8 mouse cellular contexts compared by ENCODE assay signal in the genomic region with DNA sequence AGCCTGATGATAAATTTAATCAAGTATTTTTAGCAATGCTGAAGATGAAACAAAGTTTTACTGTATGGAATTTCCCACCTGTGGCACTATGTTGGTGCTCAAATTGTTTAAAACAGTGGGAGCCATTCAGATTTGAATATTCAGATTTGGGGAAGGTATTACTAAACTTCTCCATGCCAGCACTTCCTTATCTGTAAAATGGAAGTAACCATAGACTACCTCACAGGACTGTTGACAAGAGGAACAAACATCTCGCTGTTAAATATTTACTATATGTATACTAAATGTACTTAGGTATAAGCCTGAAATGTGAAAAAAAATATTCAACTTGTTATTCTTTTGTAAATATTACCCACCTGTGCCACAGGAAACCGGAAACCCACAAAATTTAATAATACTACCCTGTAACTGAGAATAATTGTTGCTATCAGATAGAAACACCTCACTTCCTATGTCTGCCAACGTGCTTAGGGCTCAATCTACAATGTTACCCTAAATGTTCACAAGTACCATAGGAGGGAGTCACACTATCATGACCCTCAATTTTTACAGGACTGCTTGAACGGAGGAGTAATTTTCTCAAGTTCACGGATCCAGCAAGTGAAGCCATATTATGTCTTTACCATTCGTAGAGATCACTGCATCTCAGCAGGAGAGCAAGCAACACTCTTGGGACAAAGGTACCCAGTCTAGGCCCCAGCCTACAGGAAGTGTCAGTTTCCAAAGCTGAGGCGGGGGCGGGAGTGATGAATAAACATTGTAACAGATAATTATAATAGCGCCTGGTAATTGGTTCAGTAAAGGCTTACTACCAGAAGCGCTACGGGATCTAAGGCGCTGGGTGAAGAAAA. TPM values are rescaled to one million over a fixed set of nuclear protein-coding genes. Genes with fewer than 3 reads are reported as not detected.
DNase-seq lines count a peak whose midpoint lies in the region; ATAC-seq and TF ChIP-seq lines count a peak whose summit lies in the region.

No protein-coding gene starts in this region.

- TF ChIP-seq CTCF in lung, embryonic 14.5 days (IDR thresholded peaks at IDR 0.05; ENCODE audit: low read depth) = no peak

- H3K4me3 ChIP-seq in lung, embryonic 14.5 days (ENCODE audit: low read depth, low read length) = peak overlapping the region; percentile 85
- peak overlapping the region; percentile 88 for H3K4me3 ChIP-seq in embryonic facial prominence, embryonic 14.5 days (ENCODE audit: low read depth, low read length)
- H3K4me3 ChIP-seq in limb, embryonic 10.5 days = peak overlapping the region; percentile 86
- H3K4me3 ChIP-seq in neural tube, embryonic 14.5 days (ENCODE audit: low read depth, low read length) = peak overlapping the region; percentile 89

- WGBS in lung, embryonic 14.5 days = 11% methylated on average over 12 of the region's 12 CpGs
- WGBS in embryonic facial prominence, embryonic 14.5 days = 12% methylated on average over 12 of the region's 12 CpGs
- 18% methylated on average over 12 of the region's 12 CpGs for WGBS in limb, embryonic 10.5 days
- 16% methylated on average over 12 of the region's 12 CpGs for WGBS in neural tube, embryonic 14.5 days

- peak overlapping the region; percentile 81 for H3K9ac ChIP-seq in lung, embryonic 14.5 days
- H3K9ac ChIP-seq in embryonic facial prominence, embryonic 14.5 days (ENCODE audit: low read depth, low read length) = peak overlapping the region; percentile 82
- H3K9ac ChIP-seq in neural tube, embryonic 14.5 days (replicated peaks; ENCODE audit: low read depth, low read length) = peak overlapping the region; percentile 70

- no peaks in the 10 kb centered on the region for H3K9me3 ChIP-seq in lung, embryonic 14.5 days (ENCODE audit: low read depth, low read length)
- H3K9me3 ChIP-seq in embryonic facial prominence, embryonic 14.5 days (ENCODE audit: control insufficient read depth, low read length) = no peaks in the 10 kb centered on the region
- no peaks in the 10 kb centered on the region for H3K9me3 ChIP-seq in limb, embryonic 10.5 days (replicated peaks)
- no peaks in the 10 kb centered on the region for H3K9me3 ChIP-seq in neural tube, embryonic 14.5 days (ENCODE audit: control insufficient read depth, low read length)

- peak overlapping the region; percentile 79 for H3K27ac ChIP-seq in lung, embryonic 14.5 days (ENCODE audit: low read depth)
- H3K27ac ChIP-seq in embryonic facial prominence, embryonic 14.5 days (replicated peaks; ENCODE audit: low read depth, low read length) = no peak overlapping the region
- H3K27ac ChIP-seq in limb, embryonic 10.5 days = peak overlapping the region; percentile 86; the same call in 1 of the 2 replicates
- peak overlapping the region; percentile 62 for H3K27ac ChIP-seq in neural tube, embryonic 14.5 days (ENCODE audit: low read depth, low read length)

- DNase-seq in lung, embryonic 14.5 days = no peak
- no peak for DNase-seq in lung, postnatal 10 days
- DNase-seq in embryonic facial prominence, embryonic 14.5 days (ENCODE audit: low spot score) = no peak
- no peak for DNase-seq in limb, embryonic 10.5 days (ENCODE audit: low spot score)
- no peak for DNase-seq in Muller cell, postnatal 12 days (ENCODE audit: inconsistent ontology term)
- no peak for DNase-seq in thymus, postnatal 36 days
- DNase-seq in kidney, adult 18-20 months = no peak

- H3K4me1 ChIP-seq in lung, embryonic 14.5 days (ENCODE audit: insufficient read depth) = peaks cover 4% of the 10 kb centered on the region; the same call in 1 of the 2 replicates
- H3K4me1 ChIP-seq in embryonic facial prominence, embryonic 14.5 days (ENCODE audit: control insufficient read depth, insufficient read depth, low read length) = peaks cover 3% of the 10 kb centered on the region; the same call in 1 of the 2 replicates
- H3K4me1 ChIP-seq in limb, embryonic 10.5 days = peaks cover 19% of the 10 kb centered on the region
- no peaks in the 10 kb centered on the region for H3K4me1 ChIP-seq in neural tube, embryonic 14.5 days (ENCODE audit: control insufficient read depth, insufficient read depth, low read length)

- H3K27me3 ChIP-seq in lung, embryonic 14.5 days (ENCODE audit: insufficient read depth, low read length) = no peaks in the 10 kb centered on the region
- H3K27me3 ChIP-seq in embryonic facial prominence, embryonic 14.5 days (replicated peaks; ENCODE audit: control insufficient read depth, insufficient read depth, low read length) = no peaks in the 10 kb centered on the region
- no peaks in the 10 kb centered on the region for H3K27me3 ChIP-seq in limb, embryonic 10.5 days (ENCODE audit: low read depth, poor library complexity, severe bottlenecking)
- H3K27me3 ChIP-seq in neural tube, embryonic 14.5 days (ENCODE audit: control insufficient read depth, insufficient read depth, low read length) = no peaks in the 10 kb centered on the region

- ATAC-seq in lung, embryonic 14.5 days (ENCODE audit: insufficient read depth) = peak; percentile 32
- peak; percentile 32; the same call in 1 of the 2 replicates for ATAC-seq in embryonic facial prominence, embryonic 14.5 days (ENCODE audit: low read depth)
- ATAC-seq in neural tube, embryonic 14.5 days (ENCODE audit: low read depth) = peak; percentile 34

- H3K36me3 ChIP-seq in lung, embryonic 14.5 days (ENCODE audit: insufficient read depth) = peaks cover 19% of the 10 kb centered on the region
- peaks cover 20% of the 10 kb centered on the region for H3K36me3 ChIP-seq in embryonic facial prominence, embryonic 14.5 days (ENCODE audit: control insufficient read depth, insufficient read depth, low read length)
- H3K36me3 ChIP-seq in limb, embryonic 10.5 days = peaks cover 12% of the 10 kb centered on the region
- peaks cover 2% of the 10 kb centered on the region; the same call in 1 of the 2 replicates for H3K36me3 ChIP-seq in neural tube, embryonic 14.5 days (ENCODE audit: control insufficient read depth, insufficient read depth, low read length)

- H3K4me2 ChIP-seq in lung, embryonic 14.5 days = peak overlapping the region; percentile 86
- peak overlapping the region; percentile 83 for H3K4me2 ChIP-seq in embryonic facial prominence, embryonic 14.5 days (ENCODE audit: low read depth, low read length)
- peak overlapping the region; percentile 83 for H3K4me2 ChIP-seq in neural tube, embryonic 14.5 days (ENCODE audit: low read depth, low read length)

RNA-seq across cellular contexts. Expression of a gene that starts 0.6 kb away (rescaled TPM):
- 46.1 and 46.2 TPM in 2 replicates for polyA plus RNA-seq in lung, embryonic 14.5 days (2014; fragmentation: Nextera tagmentation; extraction: Ambion mirVana)
- polyA plus RNA-seq in embryonic facial prominence, embryonic 14.5 days (2014; fragmentation: Nextera tagmentation; extraction: Ambion mirVana) = 41.0 and 43.4 TPM in 2 replicates
- polyA plus RNA-seq in limb, embryonic 10.5 days (2016; fragmentation: Nextera tagmentation; extraction: Ambion mirVana) = 23.9 and 24.4 TPM in 2 replicates
- 26.0 and 35.8 TPM in 2 replicates for polyA plus RNA-seq in neural tube, embryonic 14.5 days (2014; fragmentation: Nextera tagmentation; extraction: Ambion mirVana)

RNA-seq across cellular contexts. Expression of a gene that starts 12.6 kb away (rescaled TPM):
- 8.1 and 8.3 TPM in 2 replicates for polyA plus RNA-seq in lung, embryonic 14.5 days (2014; fragmentation: Nextera tagmentation; extraction: Ambion mirVana)
- polyA plus RNA-seq in embryonic facial prominence, embryonic 14.5 days (2014; fragmentation: Nextera tagmentation; extraction: Ambion mirVana) = 1.7 and 2.1 TPM in 2 replicates
- polyA plus RNA-seq in limb, embryonic 10.5 days (2016; fragmentation: Nextera tagmentation; extraction: Ambion mirVana) = 3.6 and 5.3 TPM in 2 replicates
- 42.1 and 42.8 TPM in 2 replicates for polyA plus RNA-seq in neural tube, embryonic 14.5 days (2014; fragmentation: Nextera tagmentation; extraction: Ambion mirVana)

RNA-seq across cellular contexts. Expression of a gene that starts 31.9 kb away (rescaled TPM):
- polyA plus RNA-seq in lung, embryonic 14.5 days (2014; fragmentation: Nextera tagmentation; extraction: Ambion mirVana) = 182 and 187 TPM in 2 replicates
- polyA plus RNA-seq in embryonic facial prominence, embryonic 14.5 days (2014; fragmentation: Nextera tagmentation; extraction: Ambion mirVana) = 235 and 254 TPM in 2 replicates
- 68.3 and 84.7 TPM in 2 replicates for polyA plus RNA-seq in limb, embryonic 10.5 days (2016; fragmentation: Nextera tagmentation; extraction: Ambion mirVana)
- 24.7 and 49.0 TPM in 2 replicates for polyA plus RNA-seq in neural tube, embryonic 14.5 days (2014; fragmentation: Nextera tagmentation; extraction: Ambion mirVana)

RNA-seq across cellular contexts. Expression of a gene that starts 36.6 kb away (rescaled TPM):
- polyA plus RNA-seq in lung, embryonic 14.5 days (2014; fragmentation: Nextera tagmentation; extraction: Ambion mirVana) = 274 and 280 TPM in 2 replicates
- polyA plus RNA-seq in embryonic facial prominence, embryonic 14.5 days (2014; fragmentation: Nextera tagmentation; extraction: Ambion mirVana) = 226 and 241 TPM in 2 replicates
- 198 and 219 TPM in 2 replicates for polyA plus RNA-seq in limb, embryonic 10.5 days (2016; fragmentation: Nextera tagmentation; extraction: Ambion mirVana)
- polyA plus RNA-seq in neural tube, embryonic 14.5 days (2014; fragmentation: Nextera tagmentation; extraction: Ambion mirVana) = 258 and 280 TPM in 2 replicates

RNA-seq across cellular contexts. Expression of a gene that starts 45.8 kb away (rescaled TPM):
- polyA plus RNA-seq in lung, embryonic 14.5 days (2014; fragmentation: Nextera tagmentation; extraction: Ambion mirVana) = 7.4 and 7.6 TPM in 2 replicates
- polyA plus RNA-seq in embryonic facial prominence, embryonic 14.5 days (2014; fragmentation: Nextera tagmentation; extraction: Ambion mirVana) = 6.3 and 7.7 TPM in 2 replicates
- polyA plus RNA-seq in limb, embryonic 10.5 days (2016; fragmentation: Nextera tagmentation; extraction: Ambion mirVana) = 2.3 and 3.1 TPM in 2 replicates
- 2.6 and 7.1 TPM in 2 replicates for polyA plus RNA-seq in neural tube, embryonic 14.5 days (2014; fragmentation: Nextera tagmentation; extraction: Ambion mirVana)
